In the genomic region with DNA sequence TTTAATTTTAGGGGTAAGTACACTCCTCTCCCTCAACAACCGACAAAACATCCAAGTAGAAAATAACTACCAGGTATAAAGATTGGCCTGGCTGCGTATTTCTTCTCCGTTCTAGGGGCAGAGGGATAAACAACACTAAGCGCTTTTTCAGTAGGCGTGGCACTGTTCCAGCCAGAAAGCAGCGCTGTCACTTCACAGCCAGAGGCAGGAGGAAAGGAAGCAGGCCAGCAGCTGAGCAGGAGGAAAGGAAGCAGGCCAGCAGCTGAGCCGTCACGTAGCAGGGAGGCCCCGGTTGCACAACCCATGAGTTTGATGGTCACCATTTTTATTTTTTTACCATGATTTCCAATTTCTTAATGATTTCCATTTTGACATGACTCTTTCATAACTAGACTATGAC, we compare ENCODE assay signal across 8 mouse cellular contexts. TPM values are rescaled to one million over a fixed set of nuclear protein-coding genes. Genes with fewer than 3 reads are reported as not detected.
DNase-seq lines count a peak whose midpoint lies in the region; ATAC-seq and TF ChIP-seq lines count a peak whose summit lies in the region.

No protein-coding gene starts in this region.

- H3K4me3 ChIP-seq in bone marrow macrophage, adult 2 months (ENCODE audit: insufficient read depth, low read length): no peak overlapping the region
- H3K4me3 ChIP-seq in forebrain, embryonic 12.5 days (replicated peaks): no peak overlapping the region
- H3K4me3 ChIP-seq in lung, embryonic 15.5 days: no peak overlapping the region

- WGBS in forebrain, embryonic 12.5 days: 83% methylated on average over 9 of the region's 9 CpGs
- 24% methylated on average over 9 of the region's 9 CpGs for WGBS in lung, embryonic 15.5 days

- DNase-seq in heart, postnatal 14 days: peak; percentile 84 to 87
- peak; percentile 70 for DNase-seq in layer of hippocampus, adult 11-12 months (ENCODE audit: low spot score)
- DNase-seq in ovary, postnatal 14 days (ENCODE audit: low spot score): peak; percentile 38
- peak; percentile 32 for DNase-seq in thymus, postnatal 25 days

- H3K27me3 ChIP-seq in forebrain, embryonic 12.5 days: no peaks in the 10 kb centered on the region
- no peaks in the 10 kb centered on the region for H3K27me3 ChIP-seq in lung, embryonic 15.5 days

- H3K27ac ChIP-seq in bone marrow macrophage, adult 2 months (ENCODE audit: insufficient read depth, low read depth, low read length): peak overlapping the region; percentile 85
- peak overlapping the region; percentile 97; the same call in 1 of the 2 replicates for H3K27ac ChIP-seq in forebrain, embryonic 12.5 days
- peak overlapping the region; percentile 97 for H3K27ac ChIP-seq in lung, embryonic 15.5 days

- intact Hi-C loops in heart, postnatal 14 days (cut with DNase I): no loop called here

- H3K9me3 ChIP-seq in forebrain, embryonic 12.5 days: no peaks in the 10 kb centered on the region
- H3K9me3 ChIP-seq in lung, embryonic 15.5 days: no peaks in the 10 kb centered on the region

- no peak for TF ChIP-seq CTCF in bone marrow macrophage, adult 2 months (IDR thresholded peaks at IDR 0.05; ENCODE audit: low read depth, low read length)

- ATAC-seq in CD4-positive, CD25-positive, alpha-beta regulatory T cell, adult 4 months: peak; percentile 16
- ATAC-seq in forebrain, embryonic 12.5 days (ENCODE audit: low FRiP score): no peak
- peak; percentile 47 for ATAC-seq in lung, embryonic 15.5 days (ENCODE audit: borderline replicate concordance, extremely low read depth, low FRiP score, low TSS enrichment)

- no peak for TF ChIP-seq POLR2A in bone marrow macrophage, adult 2 months (IDR thresholded peaks at IDR 0.05; ENCODE audit: borderline replicate concordance, low read depth, low read length)

- H3K9ac ChIP-seq in forebrain, embryonic 12.5 days: no peak overlapping the region
- H3K9ac ChIP-seq in lung, embryonic 15.5 days: peak overlapping the region; percentile 29; the same call in 1 of the 2 replicates

- H3K36me3 ChIP-seq in forebrain, embryonic 12.5 days (replicated peaks): peaks cover 36% of the 10 kb centered on the region
- H3K36me3 ChIP-seq in lung, embryonic 15.5 days: peaks cover 24% of the 10 kb centered on the region

- no peak overlapping the region for H3K4me2 ChIP-seq in forebrain, embryonic 12.5 days
- peak overlapping the region; percentile 79; the same call in 1 of the 2 replicates for H3K4me2 ChIP-seq in lung, embryonic 15.5 days

- peaks cover 38% of the 10 kb centered on the region for H3K4me1 ChIP-seq in bone marrow macrophage, adult 2 months (ENCODE audit: control insufficient read depth, insufficient read depth, low read length)
- H3K4me1 ChIP-seq in forebrain, embryonic 12.5 days: peaks cover 40% of the 10 kb centered on the region
- H3K4me1 ChIP-seq in lung, embryonic 15.5 days: peaks cover 38% of the 10 kb centered on the region

RNA-seq across cellular contexts. Expression of a gene that starts 1.6 kb away (rescaled TPM):
- polyA plus RNA-seq in CD4-positive, CD25-positive, alpha-beta regulatory T cell, adult 4 months (2017; shearing (Covaris generic)): 10 to 100 TPM; 54.6 to 62.5 TPM
- polyA plus RNA-seq in bone marrow macrophage, adult 2 months (2012; ENCODE audit: insufficient read depth, insufficient read length, missing spikeins): 29.2 and 32.6 TPM in 2 replicates
- 111 and 113 TPM in 2 replicates for polyA plus RNA-seq in forebrain, embryonic 12.5 days (2016; fragmentation: Nextera tagmentation; extraction: Ambion mirVana)
- total RNA-seq in heart, postnatal 14 days (2021): 100 to 1,000 TPM; 207 to 217 TPM
- 123 and 140 TPM in 2 replicates for polyA plus RNA-seq in lung, embryonic 15.5 days (2015; fragmentation: Nextera tagmentation; extraction: Ambion mirVana)

RNA-seq across cellular contexts. Expression of a gene that starts 10.8 kb away (rescaled TPM):
- polyA plus RNA-seq in CD4-positive, CD25-positive, alpha-beta regulatory T cell, adult 4 months (2017; shearing (Covaris generic)): not detected
- polyA plus RNA-seq in bone marrow macrophage, adult 2 months (2012; ENCODE audit: insufficient read depth, insufficient read length, missing spikeins): not detected in 2 replicates
- polyA plus RNA-seq in forebrain, embryonic 12.5 days (2016; fragmentation: Nextera tagmentation; extraction: Ambion mirVana): not detected in 2 replicates
- total RNA-seq in heart, postnatal 14 days (2021): not detected
- polyA plus RNA-seq in lung, embryonic 15.5 days (2015; fragmentation: Nextera tagmentation; extraction: Ambion mirVana): not detected in 2 replicates

RNA-seq across cellular contexts. Expression of a gene that starts 24.7 kb away (rescaled TPM):
- not detected for polyA plus RNA-seq in CD4-positive, CD25-positive, alpha-beta regulatory T cell, adult 4 months (2017; shearing (Covaris generic))
- polyA plus RNA-seq in bone marrow macrophage, adult 2 months (2012; ENCODE audit: insufficient read depth, insufficient read length, missing spikeins): not detected in 2 replicates
- polyA plus RNA-seq in forebrain, embryonic 12.5 days (2016; fragmentation: Nextera tagmentation; extraction: Ambion mirVana): 0.05 TPM in 1 of 2 replicates, not detected in the other
- total RNA-seq in heart, postnatal 14 days (2021): not detected
- polyA plus RNA-seq in lung, embryonic 15.5 days (2015; fragmentation: Nextera tagmentation; extraction: Ambion mirVana): not detected in 2 replicates

RNA-seq across cellular contexts. Expression of a gene that starts 39.7 kb away (rescaled TPM):
- polyA plus RNA-seq in CD4-positive, CD25-positive, alpha-beta regulatory T cell, adult 4 months (2017; shearing (Covaris generic)): not detected
- not detected in 2 replicates for polyA plus RNA-seq in bone marrow macrophage, adult 2 months (2012; ENCODE audit: insufficient read depth, insufficient read length, missing spikeins)
- polyA plus RNA-seq in forebrain, embryonic 12.5 days (2016; fragmentation: Nextera tagmentation; extraction: Ambion mirVana): not detected in 2 replicates
- total RNA-seq in heart, postnatal 14 days (2021): not detected
- polyA plus RNA-seq in lung, embryonic 15.5 days (2015; fragmentation: Nextera tagmentation; extraction: Ambion mirVana): not detected in 2 replicates

RNA-seq across cellular contexts. Expression of a gene that starts 51.7 kb away (rescaled TPM):
- 10 to 100 TPM; 71.4 to 71.8 TPM for polyA plus RNA-seq in CD4-positive, CD25-positive, alpha-beta regulatory T cell, adult 4 months (2017; shearing (Covaris generic))
- 142 and 148 TPM in 2 replicates for polyA plus RNA-seq in bone marrow macrophage, adult 2 months (2012; ENCODE audit: insufficient read depth, insufficient read length, missing spikeins)
- 63.8 and 64.2 TPM in 2 replicates for polyA plus RNA-seq in forebrain, embryonic 12.5 days (2016; fragmentation: Nextera tagmentation; extraction: Ambion mirVana)
- 10 to 100 TPM; 48.9 to 51.1 TPM for total RNA-seq in heart, postnatal 14 days (2021)
- 46.5 and 49.3 TPM in 2 replicates for polyA plus RNA-seq in lung, embryonic 15.5 days (2015; fragmentation: Nextera tagmentation; extraction: Ambion mirVana)

Comparison
In these comparisons a context has a peak if more than half of its experiments do, and no peak if none do; other contexts are left out.
1. DNase-seq: peak in every context shown above with its lines; median percentile 86 in heart, postnatal 14 days; 70 in layer of hippocampus, adult 11-12 months; 38 in ovary, postnatal 14 days; 32 in thymus, postnatal 25 days.